Mouse (Mus musculus): Measurements from ENCODE around the gene Dnah17. TPM values are rescaled to one million over a fixed set of nuclear protein-coding genes. Genes with fewer than 3 reads are reported as not detected.

The Dnah17 gene
- polyA plus RNA-seq, 1 experiment from 2014 or later = 0.19 TPM

DNA sequence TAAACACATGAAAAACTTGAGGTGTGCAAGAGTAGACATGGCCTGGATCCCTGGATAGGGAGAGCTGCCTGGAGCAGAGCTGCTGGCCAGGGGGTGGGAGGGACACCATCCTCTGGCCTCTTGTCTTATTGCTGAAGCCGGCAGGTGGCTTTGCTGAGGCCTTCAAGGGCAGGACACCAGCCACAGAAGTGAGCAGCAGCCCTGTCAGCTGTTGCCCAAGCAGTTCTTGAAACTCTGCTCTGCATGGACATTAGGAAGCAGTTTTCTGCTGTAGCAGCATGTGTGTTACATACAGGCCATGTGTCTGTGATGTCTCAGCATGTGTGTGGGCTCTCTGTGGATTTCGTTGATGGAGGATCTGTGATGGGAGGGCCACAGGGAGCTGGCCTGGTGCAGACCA lies 117.1 kb downstream of the Dnah17 start:
- no peak overlapping the region for H3K27ac ChIP-seq (ENCODE audit: low read length)
- WGBS = 81% methylated on average over 2 of the region's 2 CpGs
- H3K27me3 ChIP-seq (ENCODE audit: control insufficient read depth, insufficient read depth, low read depth, low read length) = no peaks in the 10 kb centered on the region
- no peak overlapping the region for H3K4me2 ChIP-seq (ENCODE audit: low read depth, low read length)
- no peak overlapping the region for H3K9ac ChIP-seq (ENCODE audit: low read length)
- ATAC-seq (ENCODE audit: low read depth) = no peak
- no peaks in the 10 kb centered on the region for H3K9me3 ChIP-seq (ENCODE audit: control insufficient read depth, low read length)
- peaks cover 8% of the 10 kb centered on the region for H3K4me1 ChIP-seq (replicated peaks; ENCODE audit: control insufficient read depth, insufficient read depth, low read length)
- H3K4me3 ChIP-seq (ENCODE audit: low read length) = no peak overlapping the region
- H3K36me3 ChIP-seq (ENCODE audit: control insufficient read depth, insufficient read depth, low read length) = peaks cover 9% of the 10 kb centered on the region; the same call in 1 of the 2 replicates

DNA sequence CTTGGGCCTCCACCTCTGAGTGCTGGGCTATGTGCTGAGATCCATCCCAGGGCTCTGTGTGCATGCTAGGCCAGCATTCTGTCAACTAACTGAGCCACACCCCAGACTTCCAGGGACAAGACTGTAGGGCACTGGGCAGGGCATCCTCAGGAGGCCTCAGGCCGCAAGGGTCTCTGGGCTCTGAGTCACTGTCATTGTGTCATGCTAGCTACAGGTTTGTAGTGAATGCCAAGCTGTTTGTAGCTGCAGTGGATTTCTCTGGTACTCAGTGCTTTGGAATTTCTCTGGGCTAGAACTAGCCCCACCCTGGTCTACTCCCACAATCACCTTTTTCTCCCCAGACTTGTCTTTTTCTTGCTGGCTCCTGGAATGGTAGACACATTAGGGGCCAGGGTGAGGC lies 117.8 kb downstream of the Dnah17 start:
- WGBS = 85% methylated on average over 1 of the region's 1 CpGs
- ATAC-seq (ENCODE audit: low read depth) = no peak

DNA sequence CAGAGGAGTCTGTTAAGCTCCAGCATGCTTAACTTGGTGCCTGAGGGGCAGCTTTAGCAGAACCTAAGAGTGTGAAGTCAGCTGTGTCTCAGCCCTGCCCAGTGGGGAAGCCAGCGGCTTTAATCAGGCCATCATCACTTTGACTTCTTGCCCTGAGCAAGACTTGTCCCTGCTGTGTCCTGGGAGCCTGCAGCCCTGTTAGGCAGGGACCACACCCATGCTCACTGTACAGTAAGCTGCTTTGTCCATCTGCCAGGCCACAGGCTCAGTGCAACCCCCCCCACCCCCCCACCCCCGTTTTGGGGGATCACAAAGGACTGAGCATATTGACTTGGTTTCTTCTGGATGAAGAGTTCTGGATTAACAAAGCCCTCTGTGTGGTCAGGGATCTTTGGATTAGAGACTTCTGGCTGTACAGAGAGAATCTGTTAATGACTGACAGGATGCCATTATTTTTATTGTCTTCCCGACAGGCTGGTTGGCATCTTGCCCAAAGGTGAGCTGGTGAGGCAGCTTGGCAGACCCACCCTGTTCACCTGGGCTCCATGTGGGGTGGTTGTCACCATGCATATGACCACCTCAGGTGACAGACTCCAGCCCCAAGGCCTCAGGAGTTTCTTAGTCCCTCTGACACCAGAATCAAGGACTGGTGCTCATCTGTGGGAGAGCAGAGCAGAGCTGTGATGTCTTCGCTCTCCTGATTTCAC lies 120.4 kb downstream of the Dnah17 start:
- H3K4me1 ChIP-seq (replicated peaks; ENCODE audit: control insufficient read depth, insufficient read depth, low read length) = peaks cover 22% of the 10 kb centered on the region
- H3K9me3 ChIP-seq (ENCODE audit: control insufficient read depth, low read length) = no peaks in the 10 kb centered on the region
- peaks cover 8% of the 10 kb centered on the region for H3K36me3 ChIP-seq (ENCODE audit: control insufficient read depth, insufficient read depth, low read length)
- 59% methylated on average over 4 of the region's 4 CpGs for WGBS
- H3K27ac ChIP-seq (ENCODE audit: low read length) = no peak overlapping the region
- H3K9ac ChIP-seq (ENCODE audit: low read length) = no peak overlapping the region; the same call in 1 of the 2 replicates
- no peaks in the 10 kb centered on the region for H3K27me3 ChIP-seq (ENCODE audit: control insufficient read depth, insufficient read depth, low read depth, low read length)
- H3K4me3 ChIP-seq (ENCODE audit: low read length) = no peak overlapping the region
- H3K4me2 ChIP-seq (ENCODE audit: low read depth, low read length) = no peak overlapping the region
- no peak for ATAC-seq (ENCODE audit: low read depth)

More for the DNA sequence above, 117.8 kb downstream of the Dnah17 start:
- Histone ChIP-seq H3K27ac (ENCODE audit: low read length) (no peak overlapping the region), H3K9me3 (ENCODE audit: control insufficient read depth, low read length) (no peaks in the 10 kb centered on the region), H3K4me3 (ENCODE audit: low read length) (no peak overlapping the region), H3K27me3 (ENCODE audit: control insufficient read depth, insufficient read depth, low read depth, low read length) (no peaks in the 10 kb centered on the region), H3K4me2 (ENCODE audit: low read depth, low read length) (no peak overlapping the region), H3K36me3 (ENCODE audit: control insufficient read depth, insufficient read depth, low read length) (peaks cover 3% of the 10 kb centered on the region; the same call in 1 of the 2 replicates), H3K9ac (ENCODE audit: low read length) (no peak overlapping the region), H3K4me1 (replicated peaks; ENCODE audit: control insufficient read depth, insufficient read depth, low read length) (peaks cover 16% of the 10 kb centered on the region)

DNA sequence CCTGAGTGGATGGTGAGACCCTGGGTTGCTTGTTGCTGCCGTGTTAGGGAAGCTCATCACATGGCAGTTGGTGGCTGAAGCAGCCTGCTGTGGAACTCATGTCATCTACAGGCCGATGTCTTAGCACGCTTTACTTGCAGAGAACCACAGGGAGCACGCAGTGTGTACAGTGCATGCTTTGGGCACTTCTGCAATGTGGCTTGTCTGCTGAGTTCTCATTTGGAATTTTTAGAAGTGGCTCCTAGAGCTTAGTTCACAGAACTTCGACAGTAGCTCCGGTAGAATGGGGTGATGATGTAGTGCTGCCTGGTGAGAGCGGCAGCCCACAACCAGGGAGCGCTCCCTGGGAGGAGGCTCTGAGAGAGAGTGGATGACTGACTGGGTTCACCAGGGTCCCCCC lies 121.6 kb downstream of the Dnah17 start:
- peak overlapping the region; percentile 13; the same call in 1 of the 2 replicates for H3K9ac ChIP-seq (ENCODE audit: low read length)
- H3K4me3 ChIP-seq (ENCODE audit: low read length) = no peak overlapping the region
- H3K4me1 ChIP-seq (replicated peaks; ENCODE audit: control insufficient read depth, insufficient read depth, low read length) = peaks cover 23% of the 10 kb centered on the region
- no peak for ATAC-seq (ENCODE audit: low read depth)
- H3K27ac ChIP-seq (ENCODE audit: low read length) = no peak overlapping the region
- no peaks in the 10 kb centered on the region for H3K27me3 ChIP-seq (ENCODE audit: control insufficient read depth, insufficient read depth, low read depth, low read length)
- H3K36me3 ChIP-seq (ENCODE audit: control insufficient read depth, insufficient read depth, low read length) = peaks cover 11% of the 10 kb centered on the region
- no peak overlapping the region for H3K4me2 ChIP-seq (ENCODE audit: low read depth, low read length)
- 63% methylated on average over 8 of the region's 8 CpGs for WGBS
- H3K9me3 ChIP-seq (ENCODE audit: control insufficient read depth, low read length) = no peaks in the 10 kb centered on the region

DNA sequence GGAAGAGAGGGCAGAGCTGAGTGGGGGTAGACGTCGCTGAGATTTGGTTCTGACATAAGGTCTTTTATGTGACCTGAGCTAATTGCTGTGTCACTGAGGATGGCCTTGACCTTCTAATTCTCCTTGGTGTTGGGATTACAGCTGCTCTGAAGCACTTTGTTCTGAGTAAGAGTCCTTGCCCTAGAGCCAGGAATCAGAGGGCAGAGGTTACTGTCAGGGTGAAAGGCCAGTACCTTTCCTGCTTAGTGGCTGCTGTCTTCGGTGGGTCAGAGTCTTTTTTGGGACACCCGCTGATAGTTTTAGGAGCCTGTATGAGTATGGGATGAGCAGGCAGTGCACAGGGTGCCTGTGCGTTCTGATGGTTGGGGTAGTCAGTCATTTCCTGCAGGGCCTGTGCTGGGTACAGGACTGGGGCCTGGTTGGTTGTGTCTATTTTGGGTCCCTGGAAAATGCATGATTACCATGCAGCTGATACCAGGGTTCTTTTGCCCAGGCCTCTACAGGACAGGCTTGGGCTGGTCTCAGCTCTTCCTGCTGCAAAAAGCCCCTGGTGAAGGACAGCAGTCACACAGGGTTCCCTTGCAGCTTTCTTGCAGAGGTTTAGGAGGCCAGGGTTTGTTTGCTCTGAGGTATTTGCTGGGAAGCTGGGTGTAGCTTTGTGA lies 122.2 kb downstream of the Dnah17 start:
- Histone ChIP-seq H3K27me3 (ENCODE audit: control insufficient read depth, insufficient read depth, low read depth, low read length) (no peaks in the 10 kb centered on the region), H3K4me3 (ENCODE audit: low read length) (no peak overlapping the region), H3K9ac (ENCODE audit: low read length) (peak overlapping the region; percentile 13; the same call in 1 of the 2 replicates), H3K4me1 (replicated peaks; ENCODE audit: control insufficient read depth, insufficient read depth, low read length) (peaks cover 27% of the 10 kb centered on the region), H3K9me3 (ENCODE audit: control insufficient read depth, low read length) (no peaks in the 10 kb centered on the region), H3K27ac (ENCODE audit: low read length) (0 out of 2 replicates have a peak overlapping the region, but pooled peaks have one; percentile 1), H3K36me3 (ENCODE audit: control insufficient read depth, insufficient read depth, low read length) (peaks cover 15% of the 10 kb centered on the region), H3K4me2 (ENCODE audit: low read depth, low read length) (no peak overlapping the region)
- no peak for ATAC-seq (ENCODE audit: low read depth)
- WGBS = 69% methylated on average over 5 of the region's 5 CpGs

DNA sequence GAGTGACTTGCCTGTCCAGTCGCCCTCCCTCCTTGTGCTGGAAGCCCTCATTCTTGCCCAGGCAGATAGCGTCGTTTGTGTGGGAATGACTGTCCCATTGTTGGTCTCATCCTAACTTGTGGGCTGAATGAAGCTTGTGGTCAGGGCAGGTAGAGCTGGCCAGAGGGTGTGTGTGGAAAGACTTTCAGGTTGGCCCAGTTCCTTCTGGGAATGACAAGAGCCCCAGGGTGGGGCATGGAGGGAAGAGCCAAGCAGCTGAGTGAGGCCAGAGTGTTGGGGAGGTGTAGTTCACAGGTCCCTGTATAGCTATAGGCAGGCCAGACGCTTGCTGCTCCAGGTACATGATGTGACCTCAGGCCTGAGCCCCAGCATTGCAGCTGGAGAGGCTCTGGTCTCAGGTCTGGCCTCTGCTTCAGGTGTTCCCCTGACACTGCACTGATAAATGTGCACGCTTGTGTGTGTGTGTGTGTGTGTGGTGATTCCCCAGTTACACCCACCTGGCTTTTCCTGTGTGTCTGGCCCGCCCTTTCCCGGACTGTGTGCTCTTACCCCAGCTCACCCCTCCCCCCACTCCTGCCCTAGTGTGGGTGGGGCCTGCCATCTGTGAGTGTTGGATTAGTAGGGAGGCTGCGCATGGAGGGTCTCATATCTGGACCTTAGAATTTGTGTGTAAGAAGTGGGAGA lies 122.8 kb downstream of the Dnah17 start:
- peaks cover 15% of the 10 kb centered on the region for H3K36me3 ChIP-seq (ENCODE audit: control insufficient read depth, insufficient read depth, low read length)
- no peaks in the 10 kb centered on the region for H3K9me3 ChIP-seq (ENCODE audit: control insufficient read depth, low read length)
- WGBS = 48% methylated on average over 8 of the region's 8 CpGs
- H3K27ac ChIP-seq (ENCODE audit: low read length) = 0 out of 2 replicates have a peak overlapping the region, but pooled peaks have one; percentile 1
- no peak overlapping the region for H3K4me2 ChIP-seq (ENCODE audit: low read depth, low read length)
- no peak overlapping the region for H3K9ac ChIP-seq (ENCODE audit: low read length)
- no peak overlapping the region for H3K4me3 ChIP-seq (ENCODE audit: low read length)
- peaks cover 27% of the 10 kb centered on the region for H3K4me1 ChIP-seq (replicated peaks; ENCODE audit: control insufficient read depth, insufficient read depth, low read length)
- ATAC-seq (ENCODE audit: low read depth) = peak; percentile 51
- no peaks in the 10 kb centered on the region for H3K27me3 ChIP-seq (ENCODE audit: control insufficient read depth, insufficient read depth, low read depth, low read length)

DNA sequence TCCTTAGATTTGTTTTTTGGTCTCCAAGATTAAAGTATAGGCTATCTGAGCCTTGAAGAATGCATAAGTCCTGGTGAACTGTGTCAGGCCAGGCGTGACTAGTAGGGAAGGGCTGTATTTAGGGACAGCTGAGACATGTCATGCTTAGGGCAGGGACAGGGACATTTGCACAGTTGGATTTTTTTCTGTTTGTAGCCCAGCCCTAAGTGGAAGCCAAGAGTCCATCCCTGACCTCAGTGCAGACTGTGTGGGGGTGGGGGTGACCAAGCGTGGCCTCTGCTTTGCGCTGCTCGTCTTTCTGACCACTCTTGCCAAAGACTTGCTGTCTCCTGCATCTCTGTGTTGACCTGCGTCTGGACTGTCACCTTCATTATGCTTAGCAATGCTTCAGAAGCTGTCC lies 126.2 kb downstream of the Dnah17 start:
- Histone ChIP-seq H3K4me2 (ENCODE audit: low read depth, low read length) (no peak overlapping the region), H3K9me3 (ENCODE audit: control insufficient read depth, low read length) (no peaks in the 10 kb centered on the region), H3K27ac (ENCODE audit: low read length) (peak overlapping the region; percentile 23; the same call in 1 of the 2 replicates), H3K36me3 (ENCODE audit: control insufficient read depth, insufficient read depth, low read length) (peaks cover 32% of the 10 kb centered on the region), H3K4me1 (replicated peaks; ENCODE audit: control insufficient read depth, insufficient read depth, low read length) (peaks cover 23% of the 10 kb centered on the region), H3K9ac (ENCODE audit: low read length) (no peak overlapping the region), H3K27me3 (ENCODE audit: control insufficient read depth, insufficient read depth, low read depth, low read length) (no peaks in the 10 kb centered on the region), H3K4me3 (ENCODE audit: low read length) (no peak overlapping the region)
- WGBS = 75% methylated on average over 5 of the region's 5 CpGs
- peak; percentile 68 for ATAC-seq (ENCODE audit: low read depth)

DNA sequence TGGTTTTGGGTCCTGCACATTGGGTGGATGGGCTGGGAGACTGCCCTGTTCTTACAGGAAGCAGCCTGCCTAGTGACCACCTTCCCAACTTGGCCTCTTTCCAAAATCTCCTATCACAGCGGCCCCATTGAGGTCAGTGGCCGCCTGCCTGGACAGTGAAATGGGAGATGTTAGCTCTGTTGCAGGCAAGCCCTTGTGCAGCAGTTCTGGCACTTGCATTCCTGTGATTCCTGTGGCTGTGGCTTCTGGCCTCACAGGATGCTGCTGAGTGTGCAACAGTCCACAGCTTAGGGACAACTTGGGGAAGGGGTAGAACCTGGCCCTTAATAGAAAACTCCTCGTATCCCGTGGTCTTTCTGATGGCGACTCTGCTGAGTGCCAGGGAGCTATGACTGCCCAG lies 126.7 kb downstream of the Dnah17 start:
- H3K4me3 ChIP-seq (ENCODE audit: low read length) = no peak overlapping the region

DNA sequence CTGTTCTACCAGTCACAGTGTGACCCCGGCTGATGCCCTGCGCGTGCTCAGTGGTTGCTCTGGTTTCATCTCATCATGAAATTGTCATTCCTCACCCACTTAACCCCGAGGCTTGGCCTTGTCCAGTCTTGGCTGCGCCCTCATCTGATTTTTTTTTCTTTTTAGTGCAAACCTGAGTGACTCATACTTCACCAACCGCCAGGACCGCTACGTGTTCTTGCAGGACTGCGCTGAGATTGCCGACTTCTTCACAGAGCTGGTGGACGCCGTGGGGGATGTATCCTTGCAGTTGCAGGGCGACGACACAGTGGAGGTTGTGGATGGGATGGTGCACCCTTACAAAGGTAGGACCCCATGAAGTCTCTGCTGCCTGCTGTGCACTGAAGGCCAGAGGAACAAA lies 127.3 kb downstream of the Dnah17 start:
- Histone ChIP-seq H3K9ac (ENCODE audit: low read length) (no peak overlapping the region), H3K36me3 (ENCODE audit: control insufficient read depth, insufficient read depth, low read length) (peaks cover 32% of the 10 kb centered on the region), H3K4me1 (replicated peaks; ENCODE audit: control insufficient read depth, insufficient read depth, low read length) (peaks cover 17% of the 10 kb centered on the region), H3K4me3 (ENCODE audit: low read length) (no peak overlapping the region), H3K4me2 (ENCODE audit: low read depth, low read length) (no peak overlapping the region), H3K27ac (ENCODE audit: low read length) (peak overlapping the region; percentile 23; the same call in 1 of the 2 replicates), H3K9me3 (ENCODE audit: control insufficient read depth, low read length) (no peaks in the 10 kb centered on the region), H3K27me3 (ENCODE audit: control insufficient read depth, insufficient read depth, low read depth, low read length) (no peaks in the 10 kb centered on the region)
- WGBS = 90% methylated on average over 14 of the region's 14 CpGs
- ATAC-seq (ENCODE audit: low read depth) = no peak

More for the DNA sequence above, 126.7 kb downstream of the Dnah17 start:
- Histone ChIP-seq H3K9me3 (ENCODE audit: control insufficient read depth, low read length) (no peaks in the 10 kb centered on the region), H3K36me3 (ENCODE audit: control insufficient read depth, insufficient read depth, low read length) (peaks cover 32% of the 10 kb centered on the region), H3K27me3 (ENCODE audit: control insufficient read depth, insufficient read depth, low read depth, low read length) (no peaks in the 10 kb centered on the region), H3K4me2 (ENCODE audit: low read depth, low read length) (no peak overlapping the region), H3K27ac (ENCODE audit: low read length) (peak overlapping the region; percentile 23; the same call in 1 of the 2 replicates), H3K9ac (ENCODE audit: low read length) (no peak overlapping the region), H3K4me1 (replicated peaks; ENCODE audit: control insufficient read depth, insufficient read depth, low read length) (peaks cover 22% of the 10 kb centered on the region)
- 55% methylated on average over 5 of the region's 5 CpGs for WGBS
- peak; percentile 45; the same call in 1 of the 2 replicates for ATAC-seq (ENCODE audit: low read depth)

All from lung, embryonic 16.5 days (tissue).